Mouse (Mus musculus): Measurements from ENCODE around the gene Gm49358. TPM values are rescaled to one million over a fixed set of nuclear protein-coding genes. Genes with fewer than 3 reads are reported as not detected.

Gm49358 gene
- total and polyA plus RNA-seq, 2 experiments, result 1.9 TPM; not detected in 1

GRCm38 (mm10) chr10:86779117-86779755 lies 15.5 kb downstream of the Gm49358 start:
- WGBS, result under 1% methylated on average over 58 of the region's 58 CpGs
- no peak for TF ChIP-seq CTCF (IDR thresholded peaks at IDR 0.05; ENCODE audit: low read depth, low read length)
- TF ChIP-seq POLR2A (IDR thresholded peaks at IDR 0.05; ENCODE audit: extremely low read depth, insufficient read depth, low read length), result no peak
- Histone ChIP-seq H3K4me1 (ENCODE audit: control insufficient read depth, insufficient read depth, low read length) (peaks cover 21% of the 10 kb centered on the region), H3K36me3 (ENCODE audit: control insufficient read depth, insufficient read depth, low read length) (no peaks in the 10 kb centered on the region), H3K4me3 (ENCODE audit: insufficient read depth, low read depth, low read length) (peak overlapping the region; percentile 61), H3K27me3 (ENCODE audit: control insufficient read depth, insufficient read depth, low read length) (no peaks in the 10 kb centered on the region), H3K79me2 (ENCODE audit: control insufficient read depth, insufficient read depth, low read length) (peaks cover 11% of the 10 kb centered on the region; the same call in 1 of the 2 replicates), H3K27ac (replicated peaks; ENCODE audit: insufficient read depth, low read depth, low read length) (peak overlapping the region; percentile 69), H3K9ac (ENCODE audit: low read depth, low read length) (peak overlapping the region; percentile 88)
- DNase-seq (ENCODE audit: extremely low read depth, low read depth, low spot score), result peak; percentile 64

- H3K27ac ChIP-seq (replicated peaks; ENCODE audit: insufficient read depth, low read depth, low read length), result peak overlapping the region; percentile 69
- peaks cover 26% of the 10 kb centered on the region for H3K4me1 ChIP-seq (ENCODE audit: control insufficient read depth, insufficient read depth, low read length)
- no peaks in the 10 kb centered on the region for H3K36me3 ChIP-seq (ENCODE audit: control insufficient read depth, insufficient read depth, low read length)
- 12% methylated on average over 12 of the region's 12 CpGs for WGBS
- peak; percentile 56 for DNase-seq (ENCODE audit: extremely low read depth, low read depth, low spot score)
- TF ChIP-seq POLR2A (IDR thresholded peaks at IDR 0.05; ENCODE audit: extremely low read depth, insufficient read depth, low read length) (no peak), CTCF (IDR thresholded peaks at IDR 0.05; ENCODE audit: low read depth, low read length) (no peak)
- peaks cover 18% of the 10 kb centered on the region; the same call in 1 of the 2 replicates for H3K79me2 ChIP-seq (ENCODE audit: control insufficient read depth, insufficient read depth, low read length)
- peak overlapping the region; percentile 61 for H3K4me3 ChIP-seq (ENCODE audit: insufficient read depth, low read depth, low read length)
- H3K27me3 ChIP-seq (ENCODE audit: control insufficient read depth, insufficient read depth, low read length), result no peaks in the 10 kb centered on the region
- peak overlapping the region; percentile 88 for H3K9ac ChIP-seq (ENCODE audit: low read depth, low read length)
Observed at GRCm38 (mm10) chr10:86779816-86780500, 16.2 kb downstream of the Gm49358 start.

- TF ChIP-seq POLR2A (IDR thresholded peaks at IDR 0.05; ENCODE audit: extremely low read depth, insufficient read depth, low read length) (no peak), CTCF (IDR thresholded peaks at IDR 0.05; ENCODE audit: low read depth, low read length) (no peak)
- Histone ChIP-seq H3K27me3 (ENCODE audit: control insufficient read depth, insufficient read depth, low read length) (no peaks in the 10 kb centered on the region), H3K79me2 (ENCODE audit: control insufficient read depth, insufficient read depth, low read length) (peaks cover 31% of the 10 kb centered on the region), H3K36me3 (ENCODE audit: control insufficient read depth, insufficient read depth, low read length) (no peaks in the 10 kb centered on the region), H3K27ac (replicated peaks; ENCODE audit: insufficient read depth, low read depth, low read length) (no peak overlapping the region), H3K4me1 (ENCODE audit: control insufficient read depth, insufficient read depth, low read length) (peaks cover 28% of the 10 kb centered on the region), H3K9ac (ENCODE audit: low read depth, low read length) (no peak overlapping the region), H3K4me3 (ENCODE audit: insufficient read depth, low read depth, low read length) (no peak overlapping the region)
- DNase-seq (ENCODE audit: extremely low read depth, low read depth, low spot score), result no peak
- 74% methylated on average over 5 of the region's 5 CpGs for WGBS
Observed at GRCm38 (mm10) chr10:86781641-86782040, 17.9 kb downstream of the Gm49358 start.

- peak overlapping the region; percentile 28; the same call in 1 of the 2 replicates for H3K27ac ChIP-seq (replicated peaks; ENCODE audit: insufficient read depth, low read depth, low read length)
- WGBS, result 43% methylated on average over 5 of the region's 5 CpGs
- H3K36me3 ChIP-seq (ENCODE audit: control insufficient read depth, insufficient read depth, low read length), result no peaks in the 10 kb centered on the region
- H3K79me2 ChIP-seq (ENCODE audit: control insufficient read depth, insufficient read depth, low read length), result peaks cover 34% of the 10 kb centered on the region
- H3K4me3 ChIP-seq (ENCODE audit: insufficient read depth, low read depth, low read length), result no peak overlapping the region
- no peak overlapping the region for H3K9ac ChIP-seq (ENCODE audit: low read depth, low read length)
- no peaks in the 10 kb centered on the region for H3K27me3 ChIP-seq (ENCODE audit: control insufficient read depth, insufficient read depth, low read length)
- TF ChIP-seq CTCF (IDR thresholded peaks at IDR 0.05; ENCODE audit: low read depth, low read length), result no peak
- TF ChIP-seq POLR2A (IDR thresholded peaks at IDR 0.05; ENCODE audit: extremely low read depth, insufficient read depth, low read length), result no peak
- peaks cover 26% of the 10 kb centered on the region for H3K4me1 ChIP-seq (ENCODE audit: control insufficient read depth, insufficient read depth, low read length)
- DNase-seq (ENCODE audit: extremely low read depth, low read depth, low spot score), result no peak
Observed at GRCm38 (mm10) chr10:86782656-86783055, 18.9 kb downstream of the Gm49358 start.

- peak; percentile 95 for DNase-seq (ENCODE audit: extremely low read depth, low read depth, low spot score)
- Histone ChIP-seq H3K4me1 (ENCODE audit: control insufficient read depth, insufficient read depth, low read length) (peaks cover 28% of the 10 kb centered on the region), H3K9ac (ENCODE audit: low read depth, low read length) (no peak overlapping the region), H3K27me3 (ENCODE audit: control insufficient read depth, insufficient read depth, low read length) (no peaks in the 10 kb centered on the region), H3K27ac (replicated peaks; ENCODE audit: insufficient read depth, low read depth, low read length) (peak overlapping the region; percentile 34; the same call in 1 of the 2 replicates), H3K4me3 (ENCODE audit: insufficient read depth, low read depth, low read length) (no peak overlapping the region), H3K79me2 (ENCODE audit: control insufficient read depth, insufficient read depth, low read length) (peaks cover 41% of the 10 kb centered on the region), H3K36me3 (ENCODE audit: control insufficient read depth, insufficient read depth, low read length) (no peaks in the 10 kb centered on the region)
- 19% methylated on average over 5 of the region's 5 CpGs for WGBS
- TF ChIP-seq POLR2A (IDR thresholded peaks at IDR 0.05; ENCODE audit: extremely low read depth, insufficient read depth, low read length) (no peak), CTCF (IDR thresholded peaks at IDR 0.05; ENCODE audit: low read depth, low read length) (no peak)
Observed at GRCm38 (mm10) chr10:86783561-86783960, 19.8 kb downstream of the Gm49358 start.
